Mouse (Mus musculus) stomach, postnatal 0 days (tissue): ENCODE results near the gene Skor1.

Experiments
- CTCF ChIP-seq: IDR thresholded peaks from 2 replicates; pipeline ENCODE4 v1.5.1; 2016; ENCODE audit warnings: antibody characterized with exemption, low read depth, mild to moderate bottlenecking, moderate library complexity
- EP300 ChIP-seq: optimal IDR thresholded peaks from 2 replicates; pipeline ENCODE3; 2016; ENCODE audit warnings: antibody characterized with exemption

DNA sequence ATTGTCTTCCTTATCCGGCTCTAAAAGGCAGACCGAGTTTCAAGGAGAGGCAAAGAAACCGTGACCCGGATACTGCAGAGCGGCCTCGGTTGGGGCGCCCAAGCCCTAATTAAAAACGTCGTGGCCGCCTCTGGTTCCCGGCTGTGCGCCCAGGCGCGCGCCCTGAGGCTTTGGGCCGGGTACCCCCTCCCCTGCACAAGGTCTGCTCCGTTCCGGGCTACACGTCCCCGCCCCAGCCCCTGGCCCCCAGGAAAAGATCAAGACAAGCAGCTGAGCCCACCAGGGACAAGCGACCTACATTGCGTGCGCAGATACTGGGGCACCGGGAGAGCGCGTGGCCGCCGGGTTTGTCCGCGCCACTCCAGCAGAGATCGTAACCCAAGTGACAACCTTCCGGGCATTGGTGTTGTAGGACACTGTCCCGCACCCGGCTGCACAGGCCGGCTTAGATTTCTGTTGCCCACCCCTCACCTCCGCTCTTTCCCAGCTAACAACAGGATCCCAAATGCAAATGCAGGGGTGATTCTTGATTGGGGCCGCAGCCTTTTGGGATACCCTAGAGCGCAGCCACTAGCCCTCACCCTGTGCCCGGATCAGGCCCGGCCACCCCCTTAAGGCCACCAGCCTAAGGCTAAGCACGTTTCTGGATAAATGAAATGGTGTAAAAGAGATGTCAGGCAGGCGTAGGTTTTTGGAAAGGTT, 6.3 kb downstream of the Skor1 start:
- no peak for TF ChIP-seq CTCF
- TF ChIP-seq EP300, result no peak
